9 mouse cellular contexts compared by ENCODE assay signal in genomic region chr6:90712486-90713480, GRCm38 (mm10).
A peak's percentile ranks its signal among the peaks of the same experiment; 100 is the strongest.
DNase-seq lines count a peak whose midpoint lies in the region; ATAC-seq lines count a peak whose summit lies in the region.
"Had no signal": no experiment of that assay in that cellular context is flagged by ENCODE, and none has a peak within 500 bp of the region (broad histone marks: within the 10 kb centered on the region; RNA-seq: fewer than 3 reads in every experiment).

No protein-coding gene starts in this region.

- H3K9ac ChIP-seq in embryonic facial prominence, embryonic 12.5 days: no peak overlapping the region
- H3K9ac ChIP-seq in hindbrain, embryonic 13.5 days: no peak overlapping the region
- no peak overlapping the region for H3K9ac ChIP-seq in midbrain, embryonic 14.5 days (replicated peaks; ENCODE audit: low read length)

- intact Hi-C loops in left cerebral cortex, postnatal 14 days (cut with DNase I): no loop called here

- peaks cover 52% of the 10 kb centered on the region for H3K4me1 ChIP-seq in embryonic facial prominence, embryonic 12.5 days
- H3K4me1 ChIP-seq in hindbrain, embryonic 13.5 days (replicated peaks): peaks cover 93% of the 10 kb centered on the region
- H3K4me1 ChIP-seq in midbrain, embryonic 14.5 days (ENCODE audit: control insufficient read depth, insufficient read depth, low read length): peaks cover 65% of the 10 kb centered on the region

- no peaks in the 10 kb centered on the region for H3K36me3 ChIP-seq in embryonic facial prominence, embryonic 12.5 days
- no peaks in the 10 kb centered on the region for H3K36me3 ChIP-seq in hindbrain, embryonic 13.5 days
- no peaks in the 10 kb centered on the region for H3K36me3 ChIP-seq in midbrain, embryonic 14.5 days (ENCODE audit: control insufficient read depth, insufficient read depth, low read length)

- no peak overlapping the region for H3K4me3 ChIP-seq in embryonic facial prominence, embryonic 12.5 days
- H3K4me3 ChIP-seq in hindbrain, embryonic 13.5 days: no peak overlapping the region
- no peak overlapping the region for H3K4me3 ChIP-seq in midbrain, embryonic 14.5 days (replicated peaks; ENCODE audit: low read depth, low read length)

- no peak overlapping the region for H3K4me2 ChIP-seq in embryonic facial prominence, embryonic 12.5 days (replicated peaks)
- H3K4me2 ChIP-seq in hindbrain, embryonic 13.5 days: no peak overlapping the region; the same call in 1 of the 2 replicates
- no peak overlapping the region for H3K4me2 ChIP-seq in midbrain, embryonic 14.5 days (ENCODE audit: low read length)

- WGBS in embryonic facial prominence, embryonic 12.5 days: 69% methylated on average over 8 of the region's 8 CpGs
- 49% methylated on average over 8 of the region's 8 CpGs for WGBS in hindbrain, embryonic 13.5 days
- 52% methylated on average over 8 of the region's 8 CpGs for WGBS in midbrain, embryonic 14.5 days

- H3K9me3 ChIP-seq in embryonic facial prominence, embryonic 12.5 days: no peaks in the 10 kb centered on the region
- no peaks in the 10 kb centered on the region for H3K9me3 ChIP-seq in hindbrain, embryonic 13.5 days
- no peaks in the 10 kb centered on the region for H3K9me3 ChIP-seq in midbrain, embryonic 14.5 days (ENCODE audit: control insufficient read depth, low read length)

- H3K27me3 ChIP-seq in embryonic facial prominence, embryonic 12.5 days: no peaks in the 10 kb centered on the region
- H3K27me3 ChIP-seq in hindbrain, embryonic 13.5 days: no peaks in the 10 kb centered on the region
- no peaks in the 10 kb centered on the region for H3K27me3 ChIP-seq in midbrain, embryonic 14.5 days (ENCODE audit: control insufficient read depth, insufficient read depth, low read length)
- H3K27me3 ChIP-seq: CH12.LX had no signal

- peak; percentile 71 to 72 for DNase-seq in cerebellum, postnatal 10 days
- peak; percentile 69 for DNase-seq in liver
- peak; percentile 62 for DNase-seq in midbrain, embryonic 14.5 days
- DNase-seq in left cerebral cortex, postnatal 14 days (ENCODE audit: low spot score in 2 of 2): no peak
- no peak for DNase-seq in right cerebral cortex, adult 2 months (ENCODE audit: low spot score in 2 of 2)

- no peak for ATAC-seq in cerebellum, adult (ENCODE audit: insufficient number of reproducible peaks, low FRiP score, low TSS enrichment)
- ATAC-seq in embryonic facial prominence, embryonic 12.5 days (ENCODE audit: insufficient number of reproducible peaks, insufficient read depth, low FRiP score, low TSS enrichment): no peak
- no peak for ATAC-seq in hindbrain, embryonic 13.5 days (ENCODE audit: low FRiP score)
- 0 out of 2 replicates have a peak, but pooled peaks have one; percentile 7 for ATAC-seq in midbrain, embryonic 14.5 days (ENCODE audit: low FRiP score, low TSS enrichment)

- 0 out of 2 replicates have a peak overlapping the region, but pooled peaks have one; percentile 69 for H3K27ac ChIP-seq in embryonic facial prominence, embryonic 12.5 days
- H3K27ac ChIP-seq in hindbrain, embryonic 13.5 days: peak overlapping the region; percentile 81
- H3K27ac ChIP-seq in midbrain, embryonic 14.5 days (replicated peaks; ENCODE audit: low read depth, low read length): peak overlapping the region; percentile 70

Comparison
In these comparisons a context has a peak if more than half of its experiments do, and no peak if none do; other contexts are left out.
1. DNase-seq: peak in cerebellum, postnatal 10 days (2 of 2), liver (single experiment) and midbrain, embryonic 14.5 days (single experiment); none in left cerebral cortex, postnatal 14 days (0 of 2) and right cerebral cortex, adult 2 months (0 of 2).
2. Peak in every context shown above with its lines, with median percentiles within 50 percentile points of each other: H3K27ac ChIP-seq.